Mouse (Mus musculus): Measurements from ENCODE around the gene Dzip1. TPM values are rescaled to one million over a fixed set of nuclear protein-coding genes. Genes with fewer than 3 reads are reported as not detected.

The Dzip1 gene
- polyA plus RNA-seq, 1 experiment from 2014 or later, result 28.2 TPM

GRCm38 (mm10) chr14:118836754-118837153, 88.5 kb downstream of the Dzip1 start:
- H3K4me1 ChIP-seq (ENCODE audit: control insufficient read depth, insufficient read depth, low read length), result no peaks in the 10 kb centered on the region
- 96% methylated on average over 7 of the region's 7 CpGs for WGBS
- no peak overlapping the region for H3K27ac ChIP-seq (ENCODE audit: low read depth, low read length)
- no peaks in the 10 kb centered on the region for H3K9me3 ChIP-seq (ENCODE audit: control insufficient read depth, low read length)
- no peak overlapping the region for H3K4me3 ChIP-seq (ENCODE audit: low read depth, low read length)
- no peak for ATAC-seq (ENCODE audit: low FRiP score)
- H3K9ac ChIP-seq (ENCODE audit: low read length), result no peak overlapping the region
- no peaks in the 10 kb centered on the region for H3K36me3 ChIP-seq (ENCODE audit: control insufficient read depth, insufficient read depth, low read length)
- H3K4me2 ChIP-seq, result no peak overlapping the region
- H3K27me3 ChIP-seq (ENCODE audit: control insufficient read depth, insufficient read depth, low read length), result no peaks in the 10 kb centered on the region
- no peak for DNase-seq (ENCODE audit: low spot score, missing footprints)

- ATAC-seq (ENCODE audit: low FRiP score) (no peak), DNase-seq (ENCODE audit: low spot score, missing footprints) (no peak)
- no peak overlapping the region for H3K9ac ChIP-seq (ENCODE audit: low read length)
- no peaks in the 10 kb centered on the region for H3K4me1 ChIP-seq (ENCODE audit: control insufficient read depth, insufficient read depth, low read length)
- no peak overlapping the region for H3K4me3 ChIP-seq (ENCODE audit: low read depth, low read length)
- no peaks in the 10 kb centered on the region for H3K36me3 ChIP-seq (ENCODE audit: control insufficient read depth, insufficient read depth, low read length)
- no peak overlapping the region for H3K4me2 ChIP-seq
- WGBS, result 87% methylated on average over 11 of the region's 11 CpGs
- H3K27me3 ChIP-seq (ENCODE audit: control insufficient read depth, insufficient read depth, low read length), result no peaks in the 10 kb centered on the region
- H3K27ac ChIP-seq (ENCODE audit: low read depth, low read length), result no peak overlapping the region
- H3K9me3 ChIP-seq (ENCODE audit: control insufficient read depth, low read length), result no peaks in the 10 kb centered on the region
Measured at GRCm38 (mm10) chr14:118836145-118836544, 89.1 kb downstream of the Dzip1 start.

- DNase-seq (ENCODE audit: low spot score, missing footprints) (no peak), ATAC-seq (ENCODE audit: low FRiP score) (no peak)
- no peaks in the 10 kb centered on the region for H3K4me1 ChIP-seq (ENCODE audit: control insufficient read depth, insufficient read depth, low read length)
- H3K4me2 ChIP-seq, result no peak overlapping the region
- H3K4me3 ChIP-seq (ENCODE audit: low read depth, low read length), result no peak overlapping the region
- no peak overlapping the region for H3K27ac ChIP-seq (ENCODE audit: low read depth, low read length)
- H3K9ac ChIP-seq (ENCODE audit: low read length), result no peak overlapping the region
- no peaks in the 10 kb centered on the region for H3K27me3 ChIP-seq (ENCODE audit: control insufficient read depth, insufficient read depth, low read length)
- 15% methylated on average over 7 of the region's 7 CpGs for WGBS
- H3K36me3 ChIP-seq (ENCODE audit: control insufficient read depth, insufficient read depth, low read length), result no peaks in the 10 kb centered on the region
- H3K9me3 ChIP-seq (ENCODE audit: control insufficient read depth, low read length), result no peaks in the 10 kb centered on the region
Measured at GRCm38 (mm10) chr14:118834313-118834712, 90.9 kb downstream of the Dzip1 start.

- Histone ChIP-seq H3K4me2 (no peak overlapping the region), H3K36me3 (ENCODE audit: control insufficient read depth, insufficient read depth, low read length) (no peaks in the 10 kb centered on the region), H3K4me3 (ENCODE audit: low read depth, low read length) (no peak overlapping the region), H3K27me3 (ENCODE audit: control insufficient read depth, insufficient read depth, low read length) (no peaks in the 10 kb centered on the region), H3K4me1 (ENCODE audit: control insufficient read depth, insufficient read depth, low read length) (no peaks in the 10 kb centered on the region), H3K9me3 (ENCODE audit: control insufficient read depth, low read length) (no peaks in the 10 kb centered on the region), H3K9ac (ENCODE audit: low read length) (no peak overlapping the region), H3K27ac (ENCODE audit: low read depth, low read length) (no peak overlapping the region)
- 79% methylated on average over 6 of the region's 6 CpGs for WGBS
- DNase-seq (ENCODE audit: low spot score, missing footprints), result no peak
- no peak for ATAC-seq (ENCODE audit: low FRiP score)
Measured at GRCm38 (mm10) chr14:118833241-118833640, 92.0 kb downstream of the Dzip1 start.

- Histone ChIP-seq H3K4me1 (ENCODE audit: control insufficient read depth, insufficient read depth, low read length) (peaks cover 7% of the 10 kb centered on the region), H3K4me2 (no peak overlapping the region), H3K9ac (ENCODE audit: low read length) (no peak overlapping the region), H3K36me3 (ENCODE audit: control insufficient read depth, insufficient read depth, low read length) (no peaks in the 10 kb centered on the region), H3K27me3 (ENCODE audit: control insufficient read depth, insufficient read depth, low read length) (no peaks in the 10 kb centered on the region), H3K9me3 (ENCODE audit: control insufficient read depth, low read length) (no peaks in the 10 kb centered on the region), H3K4me3 (ENCODE audit: low read depth, low read length) (no peak overlapping the region), H3K27ac (ENCODE audit: low read depth, low read length) (no peak overlapping the region)
- WGBS, result 85% methylated on average over 4 of the region's 4 CpGs
- no peak for ATAC-seq (ENCODE audit: low FRiP score)
- DNase-seq (ENCODE audit: low spot score, missing footprints), result no peak
Measured at GRCm38 (mm10) chr14:118831597-118831996, 93.7 kb downstream of the Dzip1 start.

GRCm38 (mm10) chr14:118829331-118830095, 95.7 kb downstream of the Dzip1 start:
- WGBS, result 92% methylated on average over 11 of the region's 11 CpGs
- Histone ChIP-seq H3K36me3 (ENCODE audit: control insufficient read depth, insufficient read depth, low read length) (no peaks in the 10 kb centered on the region), H3K4me2 (no peak overlapping the region), H3K4me3 (ENCODE audit: low read depth, low read length) (no peak overlapping the region), H3K27me3 (ENCODE audit: control insufficient read depth, insufficient read depth, low read length) (no peaks in the 10 kb centered on the region), H3K9me3 (ENCODE audit: control insufficient read depth, low read length) (no peaks in the 10 kb centered on the region), H3K9ac (ENCODE audit: low read length) (no peak overlapping the region), H3K27ac (ENCODE audit: low read depth, low read length) (no peak overlapping the region), H3K4me1 (ENCODE audit: control insufficient read depth, insufficient read depth, low read length) (peaks cover 7% of the 10 kb centered on the region)
- DNase-seq (ENCODE audit: low spot score, missing footprints), result peak; percentile 60
- ATAC-seq (ENCODE audit: low FRiP score), result no peak

GRCm38 (mm10) chr14:118827283-118827904, 97.9 kb downstream of the Dzip1 start:
- H3K27me3 ChIP-seq (ENCODE audit: control insufficient read depth, insufficient read depth, low read length), result no peaks in the 10 kb centered on the region
- H3K27ac ChIP-seq (ENCODE audit: low read depth, low read length), result no peak overlapping the region
- no peaks in the 10 kb centered on the region for H3K36me3 ChIP-seq (ENCODE audit: control insufficient read depth, insufficient read depth, low read length)
- H3K4me1 ChIP-seq (ENCODE audit: control insufficient read depth, insufficient read depth, low read length), result peaks cover 7% of the 10 kb centered on the region
- ATAC-seq (ENCODE audit: low FRiP score) (peak; percentile 77), DNase-seq (ENCODE audit: low spot score, missing footprints) (peak; percentile 90)
- no peak overlapping the region for H3K4me2 ChIP-seq
- H3K9ac ChIP-seq (ENCODE audit: low read length), result peak overlapping the region; percentile 18; the same call in 1 of the 2 replicates
- H3K9me3 ChIP-seq (ENCODE audit: control insufficient read depth, low read length), result no peaks in the 10 kb centered on the region
- WGBS, result 14% methylated on average over 7 of the region's 7 CpGs
- no peak overlapping the region for H3K4me3 ChIP-seq (ENCODE audit: low read depth, low read length)

- Histone ChIP-seq H3K9ac (ENCODE audit: low read length) (no peak overlapping the region), H3K27me3 (ENCODE audit: control insufficient read depth, insufficient read depth, low read length) (no peaks in the 10 kb centered on the region), H3K4me1 (ENCODE audit: control insufficient read depth, insufficient read depth, low read length) (peaks cover 7% of the 10 kb centered on the region), H3K4me3 (ENCODE audit: low read depth, low read length) (no peak overlapping the region), H3K4me2 (no peak overlapping the region), H3K36me3 (ENCODE audit: control insufficient read depth, insufficient read depth, low read length) (no peaks in the 10 kb centered on the region), H3K27ac (ENCODE audit: low read depth, low read length) (no peak overlapping the region), H3K9me3 (ENCODE audit: control insufficient read depth, low read length) (no peaks in the 10 kb centered on the region)
- 67% methylated on average over 8 of the region's 8 CpGs for WGBS
- DNase-seq (ENCODE audit: low spot score, missing footprints) (peak; percentile 86), ATAC-seq (ENCODE audit: low FRiP score) (no peak)
Measured at GRCm38 (mm10) chr14:118826346-118826745, 98.9 kb downstream of the Dzip1 start.

All from midbrain, embryonic 11.5 days (tissue).